Mouse (Mus musculus) spleen, adult 2 months (tissue): Measurements from ENCODE around the gene Cirbp. TPM values are rescaled to one million over a fixed set of nuclear protein-coding genes. Genes with fewer than 3 reads are reported as not detected.

ENCODE experiments used
- DNase-seq, 2 experiments: peaks; one replicate each; pipeline versions ENCODE4 v3.0.0 to v3.0.0-alpha.2; 2012 to 2021; ENCODE audit warnings: low spot score in 2 of 2, low read depth in 1 of 2
- H3K27ac ChIP-seq: fragments of 200-500 bp; 2 replicates; pipeline ENCODE4 v1.5.1; 2012; ENCODE audit warnings: low read length, inconsistent platforms; ENCODE audit not compliant: insufficient read depth
- H3K27me3 ChIP-seq: fragments of 200-500 bp; 2 replicates; pipeline ENCODE4 v1.6.1; 2012; ENCODE audit warnings: mild to moderate bottlenecking, moderate library complexity, low read length, inconsistent platforms; ENCODE audit not compliant: control insufficient read depth, insufficient read depth
- H3K36me3 ChIP-seq: fragments of 200-500 bp; 2 replicates; pipeline ENCODE4 v1.6.1; 2012; ENCODE audit warnings: mild to moderate bottlenecking, low read length, inconsistent platforms; ENCODE audit not compliant: control insufficient read depth, insufficient read depth
- H3K4me1 ChIP-seq: fragments of 200-500 bp; 2 replicates; pipeline ENCODE4 v1.6.1; 2011; ENCODE audit warnings: inconsistent platforms; ENCODE audit not compliant: control insufficient read depth, insufficient read depth, insufficient read length
- H3K4me3 ChIP-seq: fragments of 200-500 bp; 2 replicates; pipeline ENCODE4 v1.5.1; 2011; ENCODE audit warnings: mild to moderate bottlenecking, inconsistent platforms; ENCODE audit not compliant: insufficient read depth, insufficient read length; ENCODE audit errors: extremely low read depth
- CTCF ChIP-seq: fragments of 200-500 bp; IDR thresholded peaks from 2 replicates; pipeline ENCODE4 v1.5.1; 2011; ENCODE audit warnings: mild to moderate bottlenecking, inconsistent platforms; ENCODE audit not compliant: insufficient read depth, insufficient read length, insufficient replicate concordance; ENCODE audit errors: extremely low read depth
- POLR2A ChIP-seq: fragments of 200-500 bp; IDR thresholded peaks from 2 replicates; pipeline ENCODE4 v1.6.1; 2011; ENCODE audit warnings: low read depth, low read length, inconsistent platforms
- WGBS: fragments of 180-500 bp; shearing (Covaris S2); methylation state at CpG from one replicate; pipeline ENCODE4 v1.1.7; 2018; 5-methylcytosine and 5-hydroxymethylcytosine counted together
- polyA plus RNA-seq: library from polyadenylated mRNA; depleted of rRNA; stranded (reverse); fragments of >200 nt; gene quantifications from 2 replicates; pipeline ENCODE4 v1.2.3, GENCODE M21; 2012

Cirbp gene
- polyA plus RNA-seq, 1 experiment, result 144 TPM

DNA sequence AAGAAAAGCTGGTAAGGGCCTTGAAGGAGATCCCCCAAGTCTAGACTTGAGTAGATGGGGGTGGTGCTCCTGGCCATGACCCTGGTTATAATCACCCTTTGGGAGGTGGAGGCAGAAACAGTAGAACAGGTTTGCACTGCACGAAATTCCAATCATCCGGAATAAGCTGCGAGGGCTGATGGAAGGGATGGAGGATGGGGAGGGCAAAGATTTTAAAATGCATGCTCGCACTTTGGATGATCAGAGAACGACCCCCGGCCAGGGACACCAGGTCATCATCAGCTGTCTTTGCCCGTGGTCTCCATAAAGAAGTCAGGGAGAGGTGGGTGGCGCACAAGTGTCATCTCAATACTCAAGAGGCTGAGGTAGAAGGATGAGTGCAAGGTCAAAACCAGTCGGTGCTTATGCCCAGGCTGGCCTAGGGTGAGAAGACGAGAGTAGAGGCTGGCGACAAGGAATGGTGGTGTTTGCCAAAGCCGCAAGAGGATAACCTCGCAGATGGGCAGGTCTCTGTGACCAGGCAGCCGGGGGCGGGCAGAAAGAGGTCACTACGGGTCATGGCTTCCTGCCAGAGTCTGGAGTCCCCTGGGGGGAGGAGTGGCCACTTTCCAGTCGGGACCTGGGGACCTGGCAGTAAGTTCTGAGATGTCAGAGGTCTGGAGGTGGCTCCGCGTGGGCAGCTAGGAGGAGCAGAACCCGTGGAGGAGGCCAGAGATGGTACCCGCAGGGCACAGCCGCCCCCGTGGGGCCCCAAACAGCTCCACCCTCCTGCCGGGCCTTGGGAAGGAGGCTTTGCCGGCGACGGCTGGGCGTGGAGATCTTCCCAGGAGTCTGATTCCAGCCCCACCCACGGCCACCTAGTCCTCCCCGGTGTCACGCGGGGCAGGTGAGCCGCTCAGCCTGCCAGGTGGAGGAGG, 5.1 kb upstream of the Cirbp start:
- peaks cover 64% of the 10 kb centered on the region for H3K4me1 ChIP-seq
- peaks cover 15% of the 10 kb centered on the region for H3K36me3 ChIP-seq
- TF ChIP-seq POLR2A, result no peak
- TF ChIP-seq CTCF, result no peak
- peak overlapping the region; percentile 91 for H3K27ac ChIP-seq
- H3K4me3 ChIP-seq, result peak overlapping the region; percentile 56
- H3K27me3 ChIP-seq, result no peaks in the 10 kb centered on the region
- peak in 1 of 2 experiments; percentile 61 for DNase-seq
- WGBS, result 3% methylated on average over 33 of the region's 33 CpGs

DNA sequence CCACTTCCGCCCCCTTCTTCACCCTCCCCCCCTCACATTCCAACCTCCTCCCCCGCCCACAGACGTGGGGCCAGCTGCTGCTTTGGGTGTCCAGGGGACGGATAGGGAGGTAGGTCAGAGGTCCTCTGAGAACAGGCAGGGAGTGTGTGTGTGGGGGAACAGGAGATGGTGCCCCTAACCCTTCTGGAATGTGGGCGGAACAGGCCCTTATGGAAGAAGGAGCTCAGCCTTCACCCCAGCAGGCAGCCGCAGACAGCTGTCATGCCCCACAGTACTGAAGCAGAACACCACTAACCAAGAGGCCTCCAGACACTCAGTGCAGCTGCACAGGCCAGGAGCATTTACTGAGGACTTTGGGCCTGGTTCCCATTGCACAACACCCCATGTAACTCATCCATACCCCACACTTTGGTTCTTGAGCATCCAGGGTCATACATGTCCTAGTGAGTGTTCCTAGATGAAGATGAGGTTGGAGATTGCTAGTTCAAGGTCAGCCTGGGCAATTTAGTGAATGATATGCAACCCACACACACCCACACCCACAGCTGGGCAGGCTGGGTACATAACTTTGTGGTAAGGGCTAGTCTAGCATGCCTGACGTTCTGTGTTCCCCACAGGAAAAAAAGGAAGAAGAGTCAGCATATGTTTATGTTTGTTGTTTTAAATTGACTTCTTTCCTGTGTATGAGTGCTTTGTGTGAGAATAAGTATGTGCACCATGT, 4.1 kb upstream of the Cirbp start:
- DNase-seq, result no peak
- Histone ChIP-seq H3K27ac (peak overlapping the region; percentile 70), H3K4me1 (peaks cover 59% of the 10 kb centered on the region)

DNA sequence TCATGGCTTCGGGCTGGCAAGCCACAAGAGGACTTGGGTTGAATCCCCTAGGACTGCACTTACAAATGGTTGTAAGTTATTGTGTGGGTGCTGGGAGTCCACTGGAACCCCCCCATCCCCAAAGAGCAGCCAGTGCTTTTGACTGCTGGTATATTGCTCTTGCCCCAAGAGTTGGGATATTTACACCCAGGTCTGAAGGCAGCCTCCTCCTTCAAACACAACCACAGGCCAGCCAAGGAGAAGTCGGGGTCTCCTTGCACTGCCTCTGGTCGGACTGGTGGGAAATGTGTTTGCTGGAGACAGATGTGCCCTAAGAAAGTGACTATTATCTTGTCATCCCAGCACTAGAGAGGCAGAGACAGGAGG, 3.6 kb upstream of the Cirbp start:
- DNase-seq, result no peak
- Histone ChIP-seq H3K27ac (peak overlapping the region; percentile 70), H3K4me1 (peaks cover 58% of the 10 kb centered on the region), H3K36me3 (peaks cover under 1% of the 10 kb centered on the region), H3K27me3 (no peaks in the 10 kb centered on the region), H3K4me3 (no peak overlapping the region)
- no peak for TF ChIP-seq POLR2A
- TF ChIP-seq CTCF, result no peak
- 71% methylated on average over 3 of the region's 3 CpGs for WGBS

More for the DNA sequence above, 4.1 kb upstream of the Cirbp start:
- 18% methylated on average over 7 of the region's 7 CpGs for WGBS
- TF ChIP-seq CTCF (no peak), POLR2A (no peak)
- Histone ChIP-seq H3K36me3 (peaks cover 6% of the 10 kb centered on the region), H3K27me3 (no peaks in the 10 kb centered on the region), H3K4me3 (no peak overlapping the region)

DNA sequence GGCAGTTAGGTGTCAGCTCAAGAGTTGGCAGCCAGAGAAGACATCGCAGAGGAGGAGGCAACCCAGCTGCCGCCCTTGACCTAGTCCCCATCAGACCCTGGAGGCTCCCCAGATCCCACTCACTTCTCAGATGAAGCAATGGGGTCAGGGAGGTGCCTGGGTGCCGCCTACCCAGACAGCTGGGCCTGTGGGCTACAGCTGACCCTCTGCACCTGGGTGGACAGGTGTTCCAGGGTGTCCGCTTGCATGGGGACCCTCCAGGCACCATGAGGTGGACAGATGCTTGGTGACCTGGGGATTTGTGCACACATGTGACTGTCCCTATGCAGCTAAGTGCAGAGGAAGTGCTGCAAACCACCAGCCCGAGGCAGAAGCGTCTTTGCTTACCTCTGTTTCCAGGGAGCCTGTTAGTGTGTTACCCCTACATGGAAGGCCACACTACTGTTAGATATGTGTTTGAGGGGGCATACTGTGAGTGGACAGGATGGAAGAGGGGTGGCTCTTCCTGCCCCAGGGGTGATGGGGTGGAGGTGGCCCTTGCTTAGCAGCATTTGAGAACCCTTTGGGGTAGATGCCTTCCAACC, 3.0 kb upstream of the Cirbp start:
- Histone ChIP-seq H3K36me3 (no peaks in the 10 kb centered on the region), H3K27ac (peak overlapping the region; percentile 70), H3K4me1 (peaks cover 54% of the 10 kb centered on the region), H3K4me3 (no peak overlapping the region), H3K27me3 (no peaks in the 10 kb centered on the region)
- DNase-seq, result no peak
- 54% methylated on average over 6 of the region's 6 CpGs for WGBS
- TF ChIP-seq CTCF (no peak), POLR2A (no peak)

DNA sequence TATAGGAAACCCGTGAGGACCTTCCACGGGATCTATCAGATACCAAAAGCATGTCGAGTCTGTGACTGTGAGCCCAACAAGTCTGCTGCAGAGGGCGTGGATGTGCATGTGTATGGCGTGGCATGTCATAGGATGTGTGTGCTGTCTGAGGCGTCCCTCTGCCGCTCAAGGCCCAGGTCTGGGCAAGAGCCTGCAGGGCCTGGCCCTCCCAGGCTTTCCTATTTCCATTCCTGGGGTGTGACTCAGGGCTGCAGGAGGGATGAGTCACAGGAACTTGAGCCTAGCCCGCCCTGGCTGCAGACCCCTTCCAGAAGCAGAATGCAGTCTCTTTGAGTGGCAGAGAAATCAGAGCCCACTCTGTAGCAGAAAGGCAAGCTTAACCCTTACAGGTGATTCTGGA, 2.1 kb upstream of the Cirbp start:
- TF ChIP-seq CTCF, result no peak
- TF ChIP-seq POLR2A, result no peak
- H3K4me1 ChIP-seq, result peaks cover 52% of the 10 kb centered on the region
- 90% methylated on average over 8 of the region's 8 CpGs for WGBS
- no peaks in the 10 kb centered on the region for H3K27me3 ChIP-seq
- no peaks in the 10 kb centered on the region for H3K36me3 ChIP-seq
- DNase-seq, result no peak
- H3K27ac ChIP-seq, result no peak overlapping the region
- no peak overlapping the region for H3K4me3 ChIP-seq

DNA sequence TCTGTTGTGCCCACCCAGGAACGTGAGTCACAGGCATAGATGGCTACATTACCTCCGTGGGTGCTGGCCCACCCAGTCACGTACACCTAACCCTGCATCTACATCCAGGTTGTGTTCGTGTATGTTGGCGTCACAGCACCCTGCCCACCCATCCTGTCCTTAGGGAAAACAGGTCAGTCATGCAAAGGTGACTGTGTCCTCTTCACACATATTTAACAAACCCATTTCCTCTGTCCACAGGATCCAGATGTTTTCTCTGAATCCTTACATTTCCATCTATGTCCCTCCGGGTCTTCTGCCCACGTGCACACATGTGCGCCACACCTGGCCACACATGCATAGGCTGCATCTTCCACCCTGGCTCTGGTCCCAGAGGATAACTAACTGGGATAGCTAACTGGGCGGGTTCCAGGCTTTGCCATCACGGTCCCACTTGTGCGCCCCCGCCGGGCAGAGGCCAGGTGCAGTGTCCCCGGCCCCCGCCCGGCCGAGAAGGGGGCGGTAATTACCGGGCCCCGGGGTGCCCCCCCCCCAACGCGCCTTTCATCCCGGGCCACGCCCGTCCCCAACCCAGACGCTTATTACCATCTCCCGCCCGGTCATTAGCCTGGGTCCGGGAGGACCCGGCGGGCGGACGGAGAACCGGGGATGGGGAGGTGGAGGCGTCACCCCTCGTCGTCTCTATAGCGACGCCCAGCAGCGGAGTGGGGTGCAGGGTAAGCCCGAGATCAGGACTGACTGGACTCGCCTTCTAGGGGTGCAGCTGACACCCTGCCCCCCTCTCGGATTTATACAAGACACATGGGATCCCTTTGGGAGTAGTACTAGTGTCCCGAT, 1.4 kb upstream of the Cirbp start:
- TF ChIP-seq POLR2A, result no peak
- TF ChIP-seq CTCF, result no peak
- H3K4me1 ChIP-seq, result peaks cover 47% of the 10 kb centered on the region
- peak overlapping the region; percentile 46; the same call in 1 of the 2 replicates for H3K4me3 ChIP-seq
- DNase-seq, result no peak
- WGBS, result 17% methylated on average over 44 of the region's 44 CpGs
- peak overlapping the region; percentile 64 for H3K27ac ChIP-seq
- no peaks in the 10 kb centered on the region for H3K27me3 ChIP-seq
- no peaks in the 10 kb centered on the region for H3K36me3 ChIP-seq
